Mouse (Mus musculus) neutrophil, adult 5-6 weeks (primary cell): Measurements from ENCODE around the gene Hopx. TPM values are rescaled to one million over a fixed set of nuclear protein-coding genes. Genes with fewer than 3 reads are reported as not detected.

ENCODE experiments used
- ATAC-seq: fragments of 151-379, 151-347 bp; 2 replicates; pipeline ENCODE4 v1.8.0; 2017; ENCODE audit warnings: mild to moderate bottlenecking, moderate TSS enrichment; ENCODE audit not compliant: insufficient number of reproducible peaks, poor library complexity, low FRiP score, severe bottlenecking; ENCODE audit errors: extremely low read depth
- total RNA-seq: library from RNA; stranded (forward); fragments of 200-1000 nt; gene quantifications from 2 replicates; pipeline ENCODE4 v1.2.3, GENCODE M21; 2017

Gene Hopx
- 13.6 and 16.1 TPM in 2 replicates for total RNA-seq

DNA sequence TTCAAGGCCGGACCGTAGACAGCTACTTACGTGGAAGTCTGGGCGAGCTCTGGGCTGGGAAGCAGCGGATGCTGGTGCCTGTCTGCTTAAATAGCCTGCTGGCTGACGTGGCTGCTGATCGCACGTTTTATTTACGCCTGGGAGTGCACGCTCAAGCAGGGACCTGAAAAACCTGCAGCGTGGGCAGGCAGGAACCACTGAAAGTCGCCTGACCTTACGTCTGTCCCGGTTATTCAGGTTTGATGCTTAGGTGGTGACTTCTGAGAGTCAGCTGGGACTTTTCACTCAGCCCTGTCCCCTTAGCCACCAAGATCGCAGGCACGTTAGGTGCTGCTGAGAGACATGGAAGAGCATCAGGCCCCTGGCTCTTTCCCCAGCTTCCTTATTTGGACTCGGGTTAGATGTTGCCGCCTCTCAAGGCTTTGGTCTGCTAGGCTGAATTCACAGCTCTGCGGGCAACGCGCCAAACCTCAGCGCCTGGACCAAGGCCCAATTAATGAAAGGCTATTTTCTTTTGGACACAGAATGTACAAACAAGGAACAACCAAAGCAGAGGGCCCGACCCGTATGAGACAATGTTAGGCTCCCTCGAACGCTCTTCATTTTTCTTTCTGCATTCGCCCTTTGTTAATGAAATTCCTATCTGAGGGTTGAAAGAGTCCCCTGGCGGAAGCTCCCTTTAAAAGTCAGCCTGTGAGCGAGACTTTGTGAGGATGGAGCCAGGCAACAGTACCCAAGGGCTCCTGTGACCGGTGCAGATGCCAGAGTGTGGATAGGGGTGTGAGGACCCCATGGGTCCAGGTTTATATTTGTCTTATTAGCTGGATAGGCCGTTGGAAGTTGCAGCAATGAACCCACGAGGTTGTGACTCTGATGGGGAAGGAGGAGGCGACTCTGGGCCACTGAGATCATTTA lies at the start of gene Hopx:
Hopx (minus strand) TSS at position 305 of the 915 bp plus-strand sequence.
- ATAC-seq, result no peak

DNA sequence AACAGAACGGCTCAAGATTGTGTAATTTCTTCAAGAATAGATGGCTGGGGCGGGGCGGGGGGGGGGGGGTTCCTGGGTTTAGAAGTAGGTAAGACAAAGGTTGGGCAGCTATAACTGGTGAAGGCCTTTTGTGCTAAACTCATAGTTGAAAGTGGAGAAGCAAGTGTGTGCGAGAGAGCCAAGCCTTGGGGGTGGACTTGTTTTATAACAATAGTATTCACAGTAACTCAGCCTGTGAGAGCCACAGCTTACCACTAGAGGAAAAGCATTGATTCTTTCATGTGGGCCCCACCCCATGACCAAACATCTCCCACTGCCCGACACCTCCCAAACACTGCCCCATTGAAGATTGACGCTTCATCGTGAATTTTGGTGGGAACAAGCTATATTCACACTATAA lies 48.7 kb upstream of the Hopx start:
- no peak for ATAC-seq

DNA sequence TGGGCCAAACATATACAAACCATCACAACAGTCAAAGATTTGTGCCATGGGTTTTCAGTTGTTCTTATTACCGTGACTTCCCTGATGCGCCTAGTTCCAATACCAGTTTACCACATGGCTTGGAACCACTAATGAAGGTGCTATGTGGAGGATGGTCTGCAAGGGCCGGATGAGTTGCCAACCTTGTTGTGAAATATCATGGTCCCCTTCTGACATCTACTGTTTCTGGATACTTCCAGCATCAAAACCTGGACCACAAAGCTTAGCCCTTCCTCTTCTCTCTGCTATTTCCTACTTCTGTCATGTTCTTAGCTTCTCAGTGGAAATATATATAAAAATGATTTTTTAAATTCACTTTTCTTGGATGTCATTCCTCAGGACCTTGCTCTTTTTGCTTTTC lies 47.6 kb upstream of the Hopx start:
- no peak for ATAC-seq

DNA sequence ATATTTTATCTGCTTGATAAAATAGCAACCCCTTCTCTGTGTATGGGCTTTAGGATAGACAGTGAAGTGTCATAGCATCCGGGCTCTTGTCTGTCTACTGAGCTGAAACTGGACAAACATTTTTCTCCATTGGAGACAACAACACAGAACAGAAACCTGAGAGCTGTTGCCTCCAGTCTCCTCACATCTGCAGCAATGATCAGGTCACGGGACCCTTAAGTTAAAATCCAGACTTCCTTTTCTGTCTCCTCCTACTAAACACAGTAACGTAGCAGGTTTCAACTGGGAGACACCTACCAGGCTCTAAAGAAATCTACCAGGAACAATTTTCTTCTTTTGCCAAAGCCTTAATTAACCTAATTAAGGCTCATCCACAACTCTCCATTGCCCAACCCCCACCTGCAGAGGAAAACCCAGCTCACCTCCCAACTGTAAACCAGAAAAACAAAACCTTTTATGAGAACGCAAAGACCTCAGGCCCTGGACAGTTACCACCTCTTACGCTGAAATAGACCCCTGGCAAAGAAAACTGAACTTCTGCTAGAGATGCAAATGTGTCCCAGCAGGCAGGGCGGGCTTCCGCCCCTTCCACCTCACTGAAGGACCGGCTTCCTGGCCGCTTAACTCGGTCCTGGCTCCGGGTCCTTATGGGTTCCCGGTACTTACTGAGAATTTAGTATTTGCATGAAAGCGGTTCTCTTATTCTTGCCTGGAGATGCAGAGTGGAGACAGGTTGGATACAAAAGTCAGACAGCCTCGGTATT lies 43.0 kb upstream of the Hopx start:
- no peak for ATAC-seq

- ATAC-seq, result no peak
Measured at GRCm38 (mm10) chr5:77156938-77157337, 42.0 kb upstream of the Hopx start.

- ATAC-seq, result no peak
Measured at GRCm38 (mm10) chr5:77155526-77155925, 40.6 kb upstream of the Hopx start.

DNA sequence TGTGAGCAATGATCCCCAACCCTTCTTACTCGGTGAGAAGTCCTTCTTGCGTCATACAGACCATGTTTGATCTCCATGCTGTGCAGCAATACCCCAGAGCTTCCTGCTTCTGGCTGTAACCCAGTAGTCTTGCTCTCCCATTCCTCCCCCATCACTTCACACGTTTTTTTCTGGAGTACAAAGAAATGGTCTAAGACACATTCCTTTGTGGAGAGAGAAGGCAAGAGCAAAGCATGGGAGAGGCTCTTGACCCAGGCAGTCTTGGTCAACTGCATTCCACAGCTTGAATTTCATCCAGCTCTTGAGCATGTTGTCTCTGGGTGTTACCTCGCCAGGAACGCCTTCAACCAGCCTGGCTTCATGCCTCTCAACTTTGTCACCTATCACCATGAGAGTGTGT lies 39.9 kb upstream of the Hopx start:
- no peak for ATAC-seq

DNA sequence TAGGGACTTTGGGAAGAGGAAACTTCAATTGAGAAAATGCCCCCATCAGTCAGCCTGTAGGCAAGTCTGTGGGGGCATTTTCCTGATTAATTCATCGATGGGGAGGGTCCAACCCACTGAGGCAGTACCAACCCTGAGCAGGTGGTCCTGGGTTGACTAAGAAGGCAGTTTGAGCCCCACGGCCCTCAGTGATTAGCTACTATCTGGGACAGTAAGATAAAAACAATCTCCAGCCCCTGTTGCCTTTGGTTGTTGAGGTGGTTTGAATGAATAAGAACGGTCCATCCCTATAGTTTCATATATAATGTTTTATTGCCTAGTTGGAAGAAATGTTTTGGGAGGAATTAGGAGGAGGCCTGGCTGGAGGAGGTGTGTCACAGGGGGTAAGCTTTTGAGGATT lies 36.8 kb upstream of the Hopx start:
- ATAC-seq, result no peak

- ATAC-seq, result no peak
Measured at GRCm38 (mm10) chr5:77151075-77151474, 36.2 kb upstream of the Hopx start.

GRCm38 (mm10) chr5:77148021-77148621 lies 33.2 kb upstream of the Hopx start:
- ATAC-seq, result no peak

GRCm38 (mm10) chr5:77146459-77147170 lies 31.7 kb upstream of the Hopx start:
- ATAC-seq, result no peak

- peak; percentile 51; the same call in 1 of the 2 replicates for ATAC-seq
Measured at GRCm38 (mm10) chr5:77144647-77145046, 29.7 kb upstream of the Hopx start.

- no peak for ATAC-seq
Measured at GRCm38 (mm10) chr5:77143076-77143475, 28.2 kb upstream of the Hopx start.

DNA sequence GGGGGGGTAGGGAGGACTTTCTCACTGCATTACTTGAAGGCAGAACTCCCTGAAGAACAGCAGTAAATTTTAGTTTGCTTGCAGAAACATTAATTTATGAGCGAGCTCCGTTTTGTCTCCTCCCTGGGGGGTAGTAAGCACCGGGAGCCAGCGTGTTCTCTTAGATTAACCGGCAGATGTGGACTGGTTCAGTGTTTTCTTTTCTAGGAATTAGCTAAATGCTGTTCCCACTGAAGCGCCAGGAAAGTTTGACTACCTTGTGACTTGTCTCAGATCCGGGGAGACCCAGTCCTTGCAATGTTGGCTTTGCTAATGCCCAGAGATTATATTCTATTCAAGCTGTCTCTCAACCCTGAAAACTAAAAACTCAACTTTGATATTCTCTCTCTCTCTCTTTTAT lies 26.4 kb upstream of the Hopx start:
- no peak for ATAC-seq

- ATAC-seq, result no peak
Measured at GRCm38 (mm10) chr5:77140861-77141260, 25.9 kb upstream of the Hopx start.

- ATAC-seq, result peak; percentile 42; the same call in 1 of the 2 replicates
Measured at GRCm38 (mm10) chr5:77140108-77140507, 25.2 kb upstream of the Hopx start.

- no peak for ATAC-seq
Measured at GRCm38 (mm10) chr5:77137701-77138265, 22.9 kb upstream of the Hopx start.

- no peak for ATAC-seq
Measured at GRCm38 (mm10) chr5:77136684-77137224, 21.8 kb upstream of the Hopx start.
